Comparison of ENCODE assay signal across 8 mouse cellular contexts in the genomic region with DNA sequence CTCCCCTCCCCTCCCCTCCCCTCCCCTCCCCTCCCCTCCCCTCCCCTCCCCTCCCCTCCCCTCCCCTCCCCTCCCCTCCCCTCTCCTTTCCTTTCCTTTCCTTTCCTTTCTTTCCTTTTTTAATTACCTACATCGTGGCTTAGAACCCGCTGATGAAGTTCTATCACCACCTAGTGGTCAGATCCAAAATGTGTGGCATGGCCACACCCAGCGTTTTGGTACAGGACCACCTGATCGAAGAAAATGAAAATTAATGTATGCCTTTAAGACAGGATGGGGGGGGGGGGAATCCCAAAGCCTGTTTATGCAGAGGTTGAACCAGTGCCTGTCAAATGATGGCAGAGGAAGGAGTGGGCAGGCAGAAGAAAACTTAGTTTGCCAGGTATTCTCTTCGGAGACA.
DNase-seq lines count a peak whose midpoint lies in the region; ATAC-seq lines count a peak whose summit lies in the region.

No protein-coding gene starts in this region.

- intact Hi-C loops in gastrocnemius, postnatal 36 days (cut with DNase I) = loop anchor here (5.0 kb wide), 1 partner anchor 140 kb away; no protein-coding TSS in a partner anchor

- DNase-seq in 3T3-L1 (ENCODE audit: low read depth, low spot score) = peak; percentile 87
- DNase-seq in A20 (ENCODE audit: low read depth, low spot score) = peak; percentile 60
- peak; percentile 37 for DNase-seq in c-Kit-positive CD71-positive TER-119-positive erythroid progenitor cells, embryonic 14.5 days (ENCODE audit: low spot score)
- peak; percentile 47 to 68 for DNase-seq in layer of hippocampus, postnatal 10 days (ENCODE audit: low spot score in 2 of 2)
- peak; percentile 30 for DNase-seq in right cerebral cortex, postnatal 4 days
- DNase-seq in gastrocnemius, postnatal 36 days = no peak

- ATAC-seq in granulocyte monocyte progenitor cell, adult 5-6 weeks (replicated peaks; ENCODE audit: poor library complexity, severe bottlenecking) = peak; percentile 57
- ATAC-seq in megakaryocyte progenitor cell, adult 5-6 weeks (replicated peaks; ENCODE audit: poor library complexity) = peak; percentile 78

Comparison
In these comparisons a context has a peak if more than half of its experiments do, and no peak if none do; other contexts are left out.
1. DNase-seq: peak in 3T3-L1 (single experiment), A20 (single experiment), c-Kit-positive CD71-positive TER-119-positive erythroid progenitor cells, embryonic 14.5 days (single experiment), layer of hippocampus, postnatal 10 days (2 of 2) and right cerebral cortex, postnatal 4 days (single experiment); none in gastrocnemius, postnatal 36 days (0 of 2).